Mouse (Mus musculus) cortical plate, adult 2 months (tissue): ENCODE results near the gene Osbpl9. TPM values are rescaled to one million over a fixed set of nuclear protein-coding genes. Genes with fewer than 3 reads are reported as not detected.

Experiments
- H3K27ac ChIP-seq: fragments of 200-500 bp; 2 replicates; pipeline ENCODE4 v1.5.1; 2012; ENCODE audit warnings: low read length, control low read depth, inconsistent platforms; ENCODE audit not compliant: insufficient read depth
- H3K4me1 ChIP-seq: fragments of 200-500 bp; 2 replicates; pipeline ENCODE4 v1.6.1; 2011; ENCODE audit warnings: low read length; ENCODE audit not compliant: control insufficient read depth, insufficient read depth
- H3K4me3 ChIP-seq: fragments of 200-500 bp; 2 replicates; pipeline ENCODE4 v1.5.1; 2011; ENCODE audit warnings: mild to moderate bottlenecking, low read length, control low read depth; ENCODE audit not compliant: insufficient read depth
- CTCF ChIP-seq: fragments of 200-500 bp; IDR thresholded peaks from 2 replicates; pipeline ENCODE4 v1.5.1; 2011; ENCODE audit warnings: mild to moderate bottlenecking, control low read depth, low read length; ENCODE audit not compliant: insufficient read depth; ENCODE audit errors: extremely low read depth
- POLR2A ChIP-seq: fragments of 200-500 bp; IDR thresholded peaks from 2 replicates; pipeline ENCODE4 v1.6.1; 2011; ENCODE audit warnings: mild to moderate bottlenecking, low read length, control low read depth; ENCODE audit not compliant: insufficient read depth; ENCODE audit errors: extremely low read depth
- polyA plus RNA-seq: library from polyadenylated mRNA; depleted of rRNA; stranded (reverse); fragments of >200 nt; gene quantifications from 2 replicates; pipeline ENCODE4 v1.2.3, GENCODE M21; 2012; rRNA removed

Gene Osbpl9
- polyA plus RNA-seq, 1 experiment: 54.2 TPM

GRCm38 (mm10) chr4:109042739-109043138 is 159.3 kb downstream of the Osbpl9 start:
- no peak for TF ChIP-seq CTCF
- TF ChIP-seq POLR2A: no peak
- no peak overlapping the region for H3K4me3 ChIP-seq
- H3K27ac ChIP-seq: no peak overlapping the region
- no peaks in the 10 kb centered on the region for H3K4me1 ChIP-seq

GRCm38 (mm10) chr4:109036327-109036726 is 165.7 kb downstream of the Osbpl9 start:
- H3K27ac ChIP-seq: no peak overlapping the region
- H3K4me1 ChIP-seq: no peaks in the 10 kb centered on the region
- H3K4me3 ChIP-seq: no peak overlapping the region
- no peak for TF ChIP-seq POLR2A
- peak; percentile 57 for TF ChIP-seq CTCF

GRCm38 (mm10) chr4:109030266-109030665 is 171.8 kb downstream of the Osbpl9 start:
- no peak overlapping the region for H3K27ac ChIP-seq
- TF ChIP-seq POLR2A (no peak), CTCF (no peak)
- no peaks in the 10 kb centered on the region for H3K4me1 ChIP-seq
- no peak overlapping the region for H3K4me3 ChIP-seq

GRCm38 (mm10) chr4:109029857-109030256 is 172.2 kb downstream of the Osbpl9 start:
- TF ChIP-seq POLR2A (no peak), CTCF (no peak)
- H3K4me3 ChIP-seq: no peak overlapping the region
- no peak overlapping the region for H3K27ac ChIP-seq
- H3K4me1 ChIP-seq: no peaks in the 10 kb centered on the region

- Histone ChIP-seq H3K27ac (no peak overlapping the region), H3K4me1 (no peaks in the 10 kb centered on the region), H3K4me3 (no peak overlapping the region)
- no peak for TF ChIP-seq CTCF
- no peak for TF ChIP-seq POLR2A
These were observed 175.5 kb downstream of the Osbpl9 start for GRCm38 (mm10) chr4:109026543-109026942.

GRCm38 (mm10) chr4:109025061-109025460 is 177.0 kb downstream of the Osbpl9 start:
- no peak overlapping the region for H3K4me3 ChIP-seq
- TF ChIP-seq POLR2A (no peak), CTCF (no peak)
- no peak overlapping the region for H3K27ac ChIP-seq
- no peaks in the 10 kb centered on the region for H3K4me1 ChIP-seq

GRCm38 (mm10) chr4:109021976-109022375 is 180.1 kb downstream of the Osbpl9 start:
- TF ChIP-seq CTCF (no peak), POLR2A (no peak)
- H3K4me3 ChIP-seq: no peak overlapping the region
- no peak overlapping the region for H3K27ac ChIP-seq
- no peaks in the 10 kb centered on the region for H3K4me1 ChIP-seq

GRCm38 (mm10) chr4:109019301-109019700 is 182.8 kb downstream of the Osbpl9 start:
- H3K4me3 ChIP-seq: no peak overlapping the region
- no peaks in the 10 kb centered on the region for H3K4me1 ChIP-seq
- no peak overlapping the region for H3K27ac ChIP-seq
- no peak for TF ChIP-seq CTCF
- TF ChIP-seq POLR2A: no peak

GRCm38 (mm10) chr4:109017441-109017840 is 184.6 kb downstream of the Osbpl9 start:
- Histone ChIP-seq H3K4me1 (no peaks in the 10 kb centered on the region), H3K4me3 (no peak overlapping the region), H3K27ac (no peak overlapping the region)
- TF ChIP-seq CTCF (no peak), POLR2A (no peak)

GRCm38 (mm10) chr4:109014091-109014490 is 188.0 kb downstream of the Osbpl9 start:
- H3K4me1 ChIP-seq: no peaks in the 10 kb centered on the region
- H3K4me3 ChIP-seq: no peak overlapping the region
- TF ChIP-seq CTCF (no peak), POLR2A (no peak)
- no peak overlapping the region for H3K27ac ChIP-seq

Other genes with a start within 250 kb of the Osbpl9 start
- 152 and 158 TPM in 2 replicates for gene Nrd1, start 201.6 kb downstream of the Osbpl9 start, polyA plus RNA-seq
- 0.46 and 0.57 TPM in 2 replicates for gene Calr4, start 32.2 kb upstream of the Osbpl9 start, polyA plus RNA-seq
- gene Eps15, start 78.0 kb upstream of the Osbpl9 start, polyA plus RNA-seq: 148 and 159 TPM in 2 replicates
- 4.0 and 5.0 TPM in 2 replicates for gene Ttc39a, start 204.4 kb upstream of the Osbpl9 start, polyA plus RNA-seq